Mouse (Mus musculus) bone marrow, adult 2 months (tissue): Measurements from ENCODE around the gene Pinlyp.

Source experiments
- CTCF ChIP-seq: fragments of 200-500 bp; IDR thresholded peaks from 2 replicates; pipeline ENCODE4 v1.5.1; 2011; ENCODE audit warnings: low read length, control low read depth; ENCODE audit not compliant: control insufficient read depth, insufficient read depth
- POLR2A ChIP-seq: fragments of 200-500 bp; IDR thresholded peaks from 2 replicates; pipeline ENCODE4 v1.6.1; 2011; ENCODE audit warnings: low read depth, mild to moderate bottlenecking, control low read depth, low read length, borderline replicate concordance; ENCODE audit not compliant: control insufficient read depth

DNA sequence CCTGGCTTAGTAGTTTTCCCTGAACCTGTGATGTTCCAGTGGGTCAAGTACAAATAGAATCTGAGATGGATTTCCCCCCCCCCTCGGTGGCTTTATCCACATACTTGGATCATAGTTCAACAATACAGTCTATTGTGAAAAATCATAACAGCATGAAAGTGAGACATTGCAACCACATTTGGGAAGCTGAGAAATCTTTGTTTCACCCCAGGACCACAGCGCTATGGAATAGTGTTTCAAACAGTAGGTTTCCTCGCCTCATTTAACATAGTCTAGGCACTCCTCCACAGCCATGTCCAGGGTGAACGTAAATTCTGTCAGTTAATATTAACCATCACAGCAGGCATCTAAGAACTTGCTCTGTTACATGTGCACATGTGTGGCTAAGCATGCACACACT is 8.8 kb downstream of the Pinlyp start:
- TF ChIP-seq CTCF (no peak), POLR2A (no peak)
